Mouse (Mus musculus) frontal cortex, postnatal 25 days (tissue): ENCODE measurements around the gene Chpt1.

Experiments used
- DNase-seq, 2 experiments: peaks; one replicate each; pipeline ENCODE4 v3.0.0; 2022; ENCODE audit warnings: low spot score in 2 of 2

Gene Chpt1

DNA sequence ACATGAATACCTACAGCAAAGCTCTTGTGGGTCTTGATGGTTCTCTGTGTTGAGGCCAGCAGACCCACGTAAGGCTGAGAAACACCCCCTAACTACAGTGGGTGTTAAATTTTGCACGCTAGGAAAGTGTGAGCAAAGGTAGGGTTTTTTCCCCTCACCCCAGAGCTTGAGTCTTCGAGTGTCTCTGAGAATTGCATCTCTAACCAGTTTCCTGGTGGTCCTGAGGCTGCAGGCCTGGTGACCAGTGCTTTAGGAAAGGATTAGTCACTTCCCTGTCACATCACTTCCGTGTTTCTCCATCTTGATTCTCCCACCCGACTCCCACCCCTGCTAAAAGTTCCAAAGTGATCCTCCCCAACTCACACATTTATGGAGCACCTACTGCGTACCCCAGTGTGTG, 99.7 kb downstream of the Chpt1 start:
- no peak for DNase-seq

- no peak for DNase-seq
Observed at GRCm38 (mm10) chr10:88403021-88403420, 100.9 kb downstream of the Chpt1 start.
